Mouse (Mus musculus) MEL-GATA-1-ER (cell line): Measurements from ENCODE around the gene Cmtm2a.
"Not testable (repeated sequence)": the region's sequence is repeated elsewhere in the genome, so short reads cannot be mapped to it uniquely, and the experiment has no call there.

Source experiments
- DNase-seq: peaks from one replicate; pipeline ENCODE4 v3.0.0-alpha.2; 2012; ENCODE audit warnings: low read depth; ENCODE audit errors: extremely low read depth

Cmtm2a gene

DNA sequence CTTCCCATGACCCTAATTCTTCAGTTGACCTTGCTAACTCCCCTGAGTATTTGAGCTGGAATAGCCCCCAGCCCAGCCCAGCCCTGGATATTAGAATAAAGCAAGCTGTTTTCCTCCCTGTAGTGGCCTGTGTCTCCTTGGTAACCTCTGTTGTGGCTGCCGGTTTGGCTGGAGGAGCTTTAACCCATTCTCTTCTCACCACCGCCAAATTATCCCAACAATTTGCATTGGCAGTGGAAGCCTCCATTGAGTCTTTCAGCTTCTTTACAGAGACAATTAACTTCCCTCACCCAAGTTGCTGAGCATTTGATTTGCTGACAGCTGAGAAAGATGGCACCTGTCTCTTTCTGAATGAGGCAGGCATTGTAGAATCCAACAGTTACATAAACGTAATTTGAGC is 8.6 kb upstream of the Cmtm2a start:
- not testable (repeated sequence) for DNase-seq

DNA sequence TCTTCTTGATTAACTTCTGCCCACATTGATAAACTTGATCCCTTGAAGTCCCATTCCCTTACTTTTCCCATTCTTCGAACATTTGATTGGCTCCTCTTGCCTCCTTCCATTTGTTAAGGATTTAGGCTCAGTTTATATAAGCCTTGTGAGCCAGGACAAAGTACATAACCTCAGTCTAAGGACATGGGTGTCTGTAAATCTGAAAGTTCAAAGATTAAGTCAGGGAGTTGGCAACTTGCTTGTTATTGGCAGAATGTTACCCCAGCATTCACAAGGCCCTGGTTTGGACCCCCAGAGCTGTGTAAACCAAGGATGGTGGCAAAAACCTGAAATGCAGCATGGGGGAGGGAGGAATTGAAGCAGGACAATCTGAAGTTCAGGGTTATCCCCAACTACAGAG is 1.4 kb upstream of the Cmtm2a start:
- no peak for DNase-seq

DNA sequence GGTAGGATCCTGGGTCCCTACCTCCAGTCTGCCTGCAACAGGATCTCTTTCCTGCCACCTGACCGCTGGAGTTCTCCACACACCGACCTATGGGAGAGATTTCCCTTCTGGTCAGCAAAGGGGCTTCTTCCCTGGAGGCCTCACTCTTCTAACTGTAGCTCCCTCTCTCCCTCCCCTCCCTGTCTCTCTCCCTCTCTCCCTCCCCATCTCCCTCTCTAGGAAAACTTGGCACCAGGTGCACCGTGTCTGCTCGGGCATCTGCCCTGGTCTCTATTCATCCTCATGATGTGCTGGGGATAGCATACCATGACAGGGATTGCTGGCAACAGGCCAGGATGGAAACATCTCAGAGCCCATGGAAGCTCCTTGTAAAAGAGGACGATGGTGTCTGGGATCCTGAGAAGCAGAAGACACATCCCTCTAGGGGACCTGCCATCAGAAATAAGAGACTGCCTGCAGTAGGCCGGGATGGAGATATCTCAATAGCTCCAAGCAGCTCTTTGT is 24.0 kb downstream of the Cmtm2a start:
- DNase-seq = no peak

DNA sequence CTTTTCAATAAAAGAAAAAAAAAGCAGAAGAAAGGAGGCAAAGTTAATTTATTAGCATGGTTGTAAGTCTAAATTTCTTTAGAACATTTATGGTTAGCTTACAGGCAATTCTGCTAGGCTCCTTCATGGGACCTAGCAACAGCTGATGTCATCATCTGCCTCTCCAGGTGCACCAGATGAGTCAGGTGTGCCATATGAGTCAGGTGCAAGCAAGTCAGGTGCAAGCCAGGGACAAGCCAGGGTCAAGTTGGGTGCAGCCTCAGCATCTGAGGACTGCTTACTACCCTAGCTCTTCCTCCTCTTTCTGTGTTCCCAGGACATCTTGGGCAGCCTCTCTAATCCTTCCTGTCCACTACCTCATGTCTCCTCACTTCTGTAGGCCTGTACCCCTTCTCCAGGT is 24.6 kb downstream of the Cmtm2a start:
- no peak for DNase-seq

DNA sequence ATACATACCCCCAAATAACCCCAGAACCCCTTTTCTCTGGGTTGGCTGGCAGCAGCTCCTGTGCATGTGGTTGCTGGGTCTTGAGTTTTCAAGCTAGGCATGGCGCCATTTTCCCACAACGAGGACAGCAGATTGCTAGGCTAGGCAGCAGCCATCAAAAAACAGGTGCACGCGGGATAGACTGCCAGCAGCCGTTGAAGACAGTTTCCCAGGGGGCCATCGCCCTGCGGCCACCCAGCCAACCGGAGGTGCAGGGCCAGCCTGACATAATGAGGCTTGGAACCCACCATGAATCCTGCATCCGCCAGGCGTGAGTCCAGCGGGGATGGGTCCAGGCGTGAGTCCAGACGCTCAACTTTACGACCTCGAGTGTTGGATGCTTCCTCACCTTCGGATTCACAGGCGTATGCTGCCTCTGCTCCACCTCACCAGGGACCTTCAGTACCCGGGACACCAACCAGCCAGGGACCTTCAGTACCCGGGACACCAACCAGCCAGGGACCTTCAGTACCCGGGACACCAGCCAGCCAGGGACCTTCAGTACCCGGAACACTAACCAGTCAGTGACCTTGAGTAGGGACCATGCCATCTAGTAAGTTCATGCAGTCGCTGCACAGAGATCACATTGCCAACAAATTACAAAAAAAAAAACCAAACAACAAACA is 28.6 kb downstream of the Cmtm2a start:
- not testable (repeated sequence) for DNase-seq

DNA sequence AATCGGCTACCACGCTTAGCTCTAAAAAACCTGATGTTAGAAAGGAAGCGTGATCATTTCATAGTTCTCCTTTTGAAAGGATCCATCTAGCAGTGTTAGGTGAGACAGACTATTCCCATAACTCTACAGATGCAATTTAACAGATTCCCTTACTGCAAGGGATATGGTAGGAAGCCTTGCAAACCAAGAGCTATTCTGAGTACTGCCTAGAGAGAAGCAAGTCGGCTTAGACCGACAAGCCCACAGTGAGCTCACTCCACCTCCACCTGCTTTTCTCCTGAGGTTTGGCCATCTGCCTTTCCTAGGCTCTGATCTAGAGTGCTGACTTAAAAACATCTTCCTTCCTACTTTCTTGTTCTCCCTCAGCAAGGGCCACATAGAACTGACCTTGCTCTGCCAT is 31.2 kb downstream of the Cmtm2a start:
- DNase-seq = not testable (repeated sequence)

DNA sequence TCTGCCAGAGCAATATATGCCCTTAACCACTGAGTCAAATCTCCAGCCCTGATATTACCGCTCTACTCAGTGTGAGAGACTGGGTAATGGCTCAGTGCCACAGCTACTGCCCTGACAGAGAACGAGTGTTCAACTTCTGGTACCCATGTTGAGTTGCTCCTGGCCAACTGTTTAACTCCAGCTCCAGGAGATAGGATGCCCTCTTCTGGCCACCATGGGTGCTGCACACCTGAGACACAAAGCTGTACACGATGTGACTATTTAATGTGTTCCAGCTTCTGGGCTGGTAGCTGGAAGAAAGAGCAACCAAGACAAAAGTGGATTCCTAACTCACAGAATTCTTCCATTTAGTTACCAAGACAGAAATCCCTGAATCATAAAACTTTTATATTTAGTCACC is 40.0 kb downstream of the Cmtm2a start:
- DNase-seq = peak; percentile 43

DNA sequence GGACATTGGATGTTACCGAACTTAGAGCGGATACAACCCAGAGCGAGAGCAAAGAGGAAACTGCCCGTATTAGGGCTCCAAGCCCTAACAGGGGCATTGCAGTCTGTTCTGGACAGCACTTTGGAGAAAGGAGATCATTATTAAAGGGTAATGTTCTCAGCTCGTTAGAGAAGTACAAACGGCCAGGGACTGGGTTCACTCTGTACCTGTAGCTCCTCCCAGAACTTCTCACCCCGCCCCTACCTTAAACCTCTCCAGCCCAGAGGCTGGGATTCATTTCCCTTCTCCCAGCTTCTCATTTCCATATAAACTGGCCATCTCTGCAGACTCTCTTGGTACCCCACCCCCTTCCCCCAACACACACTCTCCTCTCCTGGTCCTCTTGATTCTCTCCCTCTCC is 41.5 kb downstream of the Cmtm2a start:
- DNase-seq = no peak

DNA sequence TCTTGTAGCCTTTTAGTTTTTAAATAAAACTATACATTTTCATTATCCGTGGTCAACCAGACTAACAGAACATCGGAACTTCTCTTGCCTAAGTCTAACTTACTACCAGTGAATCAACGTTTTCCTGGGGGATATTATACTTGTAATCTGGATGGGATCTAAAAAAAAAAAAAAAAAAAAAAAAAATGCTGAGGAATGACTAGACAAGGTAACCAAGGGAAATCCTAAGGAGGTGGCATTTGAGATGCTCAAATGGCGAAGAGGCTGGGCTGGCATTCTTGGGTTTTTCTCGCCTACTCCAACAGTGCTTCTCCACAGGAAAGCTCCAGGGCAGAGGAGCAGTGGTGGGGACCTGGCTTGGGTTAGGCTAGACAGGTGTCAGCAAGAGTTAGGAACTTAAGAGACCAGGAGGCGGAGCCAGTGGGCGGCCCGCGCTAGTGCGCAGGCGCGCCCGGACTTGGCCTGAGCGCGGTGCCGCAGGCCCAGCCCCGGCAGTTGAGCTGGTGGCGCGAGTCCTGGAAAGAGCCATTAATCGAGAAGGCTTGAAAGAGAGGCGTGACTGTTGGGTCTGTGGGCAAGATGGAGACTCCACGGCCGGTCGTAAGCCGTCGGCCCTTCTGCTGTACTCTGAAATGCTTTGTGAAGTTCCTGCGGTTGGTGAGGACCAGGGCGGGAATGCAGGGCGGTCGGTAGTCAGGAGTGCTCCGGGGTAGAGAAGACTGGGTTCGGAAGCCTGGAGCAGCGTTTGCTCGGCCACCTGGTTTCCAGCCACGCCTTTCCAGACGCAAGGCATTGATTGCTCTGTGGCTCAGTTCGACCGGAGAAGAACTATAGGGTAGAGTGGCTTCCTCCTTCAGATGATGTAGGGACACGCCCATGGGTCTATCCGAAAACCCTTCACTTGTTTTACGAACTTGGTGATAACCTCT is 42.3 kb downstream of the Cmtm2a start, which contains the start of gene Cklf:
Cklf (plus strand) TSS at position 423 of the 929 bp plus-strand sequence.
- peak; percentile 77 for DNase-seq

DNA sequence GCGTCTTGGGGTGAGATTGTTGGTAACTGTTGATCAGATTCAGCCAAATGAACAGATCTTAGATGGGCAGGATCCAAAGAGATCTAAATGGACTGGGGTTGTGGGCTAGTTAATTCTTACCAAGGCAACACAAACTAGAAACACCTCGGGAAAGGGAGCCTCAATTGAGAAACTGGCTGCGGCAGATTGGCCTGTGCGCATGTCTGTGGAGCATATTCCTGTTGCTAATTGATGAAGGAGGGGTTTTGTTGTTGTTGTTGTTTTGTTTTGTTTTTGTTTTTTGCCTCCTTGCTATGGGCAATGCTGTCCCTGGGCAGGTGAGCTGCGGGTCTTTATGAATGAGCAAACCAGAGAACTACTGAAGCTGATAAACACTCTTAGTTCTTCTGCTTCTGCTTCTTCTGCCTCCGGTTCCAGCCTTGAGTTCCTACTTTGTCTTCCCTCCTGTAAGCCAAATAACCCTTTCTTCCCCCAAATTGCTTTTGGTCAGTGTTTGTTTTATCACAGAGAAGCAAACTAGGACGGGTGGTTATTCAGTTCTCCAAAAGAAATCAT is 43.5 kb downstream of the Cmtm2a start:
- no peak for DNase-seq

DNA sequence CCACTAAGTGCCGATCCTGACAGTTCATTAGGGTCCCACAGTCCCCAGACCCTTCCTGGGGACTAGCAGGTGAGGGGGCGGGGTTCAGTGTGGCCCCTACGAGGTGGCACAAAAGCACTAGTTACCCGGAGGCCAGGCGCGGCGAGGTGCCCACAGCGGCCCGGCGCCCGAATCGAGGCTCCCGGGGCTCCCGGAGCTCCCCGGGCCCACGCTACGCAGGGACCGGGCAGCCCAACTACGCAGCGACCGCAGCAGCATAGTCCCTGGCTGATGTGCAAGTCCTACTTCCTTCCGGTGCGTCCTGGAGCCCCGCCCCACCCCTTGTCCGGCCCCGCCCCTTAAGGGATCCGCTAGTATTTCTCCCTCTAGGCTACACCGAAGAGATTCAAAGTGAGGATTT is 44.7 kb downstream of the Cmtm2a start, which contains the start of gene Tk2:
Tk2 (minus strand) TSS at position 283 of the 400 bp plus-strand sequence.
- peak; percentile 70 for DNase-seq

DNA sequence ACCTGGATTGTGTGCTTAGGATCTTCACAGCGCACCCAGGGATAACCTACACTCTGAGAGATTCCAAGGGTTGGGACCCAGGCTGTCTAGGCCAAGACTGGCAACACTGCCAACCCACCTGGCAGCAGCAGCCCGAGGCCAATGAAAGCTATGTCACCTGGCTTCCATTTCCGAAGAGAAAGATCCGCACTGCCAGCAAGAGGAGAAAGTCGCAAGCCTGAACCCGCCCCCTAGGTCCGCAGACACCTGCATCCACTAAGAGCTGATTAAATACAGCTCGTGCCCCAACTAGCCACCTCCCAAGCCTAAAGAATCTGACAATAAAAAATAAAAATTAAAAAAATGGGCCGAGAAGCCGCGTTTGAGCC is 45.1 kb downstream of the Cmtm2a start:
- DNase-seq = no peak

DNA sequence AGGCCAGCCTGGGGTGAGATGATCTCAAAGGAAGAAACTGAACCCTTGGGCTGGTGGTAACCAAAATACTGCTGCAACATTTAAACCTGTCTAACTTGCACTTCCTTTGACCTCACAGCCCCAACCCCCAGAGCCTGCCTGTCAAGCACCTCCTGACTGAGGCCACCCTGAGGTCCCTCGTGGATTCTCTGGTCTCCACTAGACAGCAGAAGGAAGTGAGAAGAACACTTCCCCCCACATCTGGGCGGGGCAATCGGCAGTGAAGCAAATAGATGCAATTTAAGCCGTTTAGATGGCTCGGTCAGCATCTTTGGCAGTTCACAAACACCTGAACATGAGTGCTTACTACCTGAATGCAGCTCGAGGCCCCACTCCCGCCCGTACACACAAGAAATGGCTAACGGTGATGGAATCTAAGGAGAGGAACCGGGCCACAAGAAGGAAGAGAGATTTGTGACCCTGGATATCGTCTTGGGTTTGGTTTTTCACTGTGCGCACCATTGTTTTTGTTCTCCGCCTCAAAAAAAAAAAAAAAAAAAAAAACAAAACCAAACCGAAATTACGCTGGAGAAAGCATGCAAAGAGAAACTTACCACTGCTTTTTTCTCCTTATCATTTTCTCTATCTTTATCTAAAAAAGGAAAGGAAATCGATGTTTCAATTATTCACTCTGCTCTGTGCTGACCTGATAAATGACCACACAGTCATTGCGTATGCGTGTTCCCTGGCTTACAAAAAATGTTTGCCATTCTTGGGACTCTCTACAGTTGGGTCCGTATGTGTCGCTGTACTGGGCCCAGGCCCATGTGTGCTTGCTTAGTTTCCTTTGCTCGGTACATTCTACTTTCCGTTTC is 45.7 kb downstream of the Cmtm2a start:
- peak; percentile 39 for DNase-seq

DNA sequence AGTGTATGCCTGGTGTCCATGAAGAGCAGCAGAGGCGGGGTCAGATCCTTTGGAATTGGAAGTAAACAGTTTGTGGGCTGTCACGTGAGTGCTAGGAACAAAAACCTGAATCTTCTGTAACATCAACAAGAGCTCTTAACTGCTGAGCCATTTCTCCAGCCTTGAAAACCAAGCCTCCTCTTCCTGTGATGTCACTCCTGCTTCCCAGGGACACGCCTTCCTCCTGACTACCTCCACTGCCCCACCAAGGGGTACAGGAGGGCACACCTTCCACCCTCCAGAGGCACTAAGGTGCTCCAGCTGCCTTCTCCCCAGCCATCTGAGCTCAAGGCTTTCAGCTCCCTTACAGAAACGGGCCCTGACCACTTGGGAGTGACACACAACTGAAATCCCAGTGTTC is 46.4 kb downstream of the Cmtm2a start:
- no peak for DNase-seq

DNA sequence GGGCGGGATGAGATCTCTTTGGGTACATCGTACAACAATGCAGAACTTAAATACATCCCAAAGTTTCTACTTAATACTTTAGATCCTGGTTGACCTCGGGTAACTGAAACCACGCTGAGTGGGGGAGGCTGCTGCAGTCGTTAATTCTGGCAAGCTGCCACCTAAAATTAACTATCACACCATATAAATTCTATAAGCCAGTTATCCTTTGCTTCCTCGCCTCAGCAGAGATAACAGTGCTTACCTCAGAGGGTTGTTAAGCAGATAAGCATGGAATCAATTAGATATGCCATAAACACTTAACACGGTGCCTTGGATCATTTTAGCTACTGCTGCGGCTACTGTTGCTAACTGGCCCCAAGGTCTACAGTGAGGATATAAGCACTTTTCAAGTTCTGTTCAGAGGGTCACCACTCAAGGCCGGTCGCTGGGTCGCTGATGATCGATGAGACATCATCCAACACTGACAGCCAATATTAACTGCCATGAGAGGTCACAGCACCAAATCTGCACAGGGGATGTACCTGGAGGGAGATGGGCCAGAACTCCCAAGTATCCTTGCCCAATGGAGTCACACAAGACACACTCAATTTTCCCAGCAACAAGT is 50.8 kb downstream of the Cmtm2a start:
- DNase-seq = no peak

DNA sequence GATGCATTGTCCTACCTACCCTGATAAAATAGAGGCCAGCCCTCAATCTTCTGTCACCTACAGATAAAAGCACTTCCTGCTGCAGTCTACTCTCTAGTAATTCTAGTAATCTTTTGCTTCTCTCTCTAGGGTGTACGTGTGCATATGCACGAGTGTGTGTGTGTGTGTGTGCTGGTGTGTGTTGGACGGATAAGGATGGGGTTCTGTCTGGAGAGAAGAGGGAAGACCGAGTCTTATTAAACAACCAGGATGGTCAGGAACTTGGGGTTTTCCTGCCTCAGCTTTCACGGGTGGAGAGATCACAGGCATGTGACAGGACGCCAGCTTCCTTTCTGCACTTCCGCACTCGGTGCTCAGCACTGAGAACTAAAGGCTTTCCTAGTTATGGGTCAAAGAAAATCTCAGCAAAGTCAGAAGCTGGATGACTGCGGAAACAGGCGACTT is 53.5 kb downstream of the Cmtm2a start:
- DNase-seq = peak; percentile 77

DNA sequence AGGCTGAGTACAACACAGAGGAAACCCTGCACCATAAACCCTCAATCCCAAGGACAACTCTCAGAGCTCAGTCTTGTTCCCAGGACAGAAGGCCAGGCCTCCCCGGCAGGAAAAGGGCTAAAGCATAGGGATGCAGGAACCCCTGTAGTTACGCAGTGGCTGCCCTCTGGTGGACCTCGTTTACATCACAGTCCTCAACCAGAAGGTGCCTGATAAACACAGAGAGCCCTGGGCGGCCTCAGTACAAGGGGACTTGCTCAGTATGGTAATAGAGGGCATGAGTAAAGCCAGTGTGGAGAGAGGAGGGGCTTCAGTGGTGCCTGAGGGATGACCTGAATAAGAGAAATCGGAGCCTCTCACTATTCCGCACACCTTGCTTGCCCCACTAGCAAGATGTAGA is 58.4 kb downstream of the Cmtm2a start:
- no peak for DNase-seq

DNA sequence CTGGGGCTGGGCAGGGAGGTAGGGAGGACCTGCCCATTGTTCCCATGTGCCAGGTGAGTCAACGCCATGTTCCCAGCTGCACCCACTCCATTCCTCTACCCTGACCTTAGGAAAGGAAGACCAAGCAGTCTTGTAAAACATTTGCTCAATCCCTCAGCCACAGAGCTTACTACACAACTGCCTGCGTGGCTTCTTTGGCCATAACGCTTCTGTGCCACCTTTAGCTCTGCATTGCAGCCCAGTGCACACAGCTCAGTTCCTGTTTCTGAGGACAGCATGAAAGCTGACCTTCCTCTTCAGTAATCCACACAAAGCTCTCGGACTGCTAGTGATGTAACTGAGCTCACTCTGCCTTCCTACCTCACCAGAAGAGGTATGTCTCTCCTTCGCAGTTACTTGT is 60.1 kb downstream of the Cmtm2a start:
- no peak for DNase-seq

DNA sequence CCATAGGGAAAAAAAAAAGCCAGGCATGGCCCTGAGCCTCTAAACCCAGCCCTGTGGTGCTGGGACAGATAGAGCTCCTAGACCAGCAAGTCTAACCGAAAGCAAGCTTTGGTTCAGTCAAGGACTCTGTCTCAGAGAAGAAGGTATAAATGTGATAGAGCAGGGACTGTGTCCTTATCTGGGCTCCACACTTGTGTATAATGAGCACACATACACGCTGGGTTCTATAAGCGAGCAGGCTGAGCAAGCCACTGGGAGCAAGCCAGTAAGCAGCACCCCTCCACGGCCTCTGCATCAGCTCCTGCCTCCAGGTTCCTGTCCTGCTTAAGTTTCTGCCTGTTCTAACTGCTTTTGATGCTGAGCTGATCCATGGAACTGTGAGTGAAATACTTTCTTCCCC is 60.9 kb downstream of the Cmtm2a start:
- no peak for DNase-seq
